Mouse (Mus musculus): ENCODE measurements around the gene Kcnj2.

The Kcnj2 gene

DNA sequence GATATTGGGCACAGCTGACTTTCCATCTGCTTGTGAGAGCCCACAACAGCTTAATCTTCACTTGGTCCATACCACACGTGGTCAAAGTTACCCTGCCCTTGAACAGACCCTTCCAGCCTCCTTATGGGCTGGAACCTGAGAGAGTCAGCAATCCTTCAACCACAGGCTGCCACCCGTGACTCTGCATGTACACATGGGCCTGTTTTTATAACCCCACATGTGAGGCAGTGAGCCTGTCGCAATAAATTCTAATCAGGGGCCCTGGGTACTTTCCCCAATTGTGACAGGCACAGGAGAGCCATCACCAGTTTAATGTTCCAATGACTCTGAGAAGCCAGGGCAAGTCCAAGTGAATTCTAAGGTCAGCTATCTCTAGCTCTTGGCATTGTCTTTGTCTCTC is 22.8 kb downstream of the Kcnj2 start:
- in situ Hi-C loops (cut with MboI; ENCODE audit: low sequenced_read_pairs): no loop called here

GRCm38 (mm10) chr11:111091117-111091516 is 25.2 kb downstream of the Kcnj2 start:
- in situ Hi-C loops (cut with MboI; ENCODE audit: low sequenced_read_pairs): no loop called here

DNA sequence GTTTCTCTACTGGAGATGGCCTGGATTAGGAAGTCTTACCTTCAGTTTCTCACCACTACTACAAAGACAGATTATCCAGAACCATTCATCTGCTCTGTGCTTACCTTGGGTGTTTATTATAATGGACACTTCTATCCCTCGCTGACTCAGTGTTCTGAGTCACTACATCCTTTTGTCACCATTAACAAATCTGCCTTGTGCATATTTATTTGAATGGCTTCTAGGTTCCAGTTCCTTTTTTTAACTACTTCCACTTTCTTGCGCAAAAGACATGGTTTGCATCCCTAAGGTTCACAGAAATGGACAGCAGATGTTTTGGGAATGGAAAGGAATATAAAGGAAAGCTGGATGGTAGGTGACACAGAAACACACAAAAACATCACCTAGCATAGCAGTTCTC is 27.0 kb downstream of the Kcnj2 start:
- in situ Hi-C loops (cut with MboI; ENCODE audit: low sequenced_read_pairs): no loop called here

GRCm38 (mm10) chr11:111096612-111097011 is 30.6 kb downstream of the Kcnj2 start:
- in situ Hi-C loops (cut with MboI; ENCODE audit: low sequenced_read_pairs): no loop called here

- in situ Hi-C loops (cut with MboI; ENCODE audit: low sequenced_read_pairs): no loop called here
Measured at GRCm38 (mm10) chr11:111100131-111100530, 34.2 kb downstream of the Kcnj2 start.

- in situ Hi-C loops (cut with MboI; ENCODE audit: low sequenced_read_pairs): no loop called here
Measured at GRCm38 (mm10) chr11:111100651-111101050, 34.7 kb downstream of the Kcnj2 start.

- in situ Hi-C loops (cut with MboI; ENCODE audit: low sequenced_read_pairs): no loop called here
Measured at GRCm38 (mm10) chr11:111101620-111102176, 35.7 kb downstream of the Kcnj2 start.

DNA sequence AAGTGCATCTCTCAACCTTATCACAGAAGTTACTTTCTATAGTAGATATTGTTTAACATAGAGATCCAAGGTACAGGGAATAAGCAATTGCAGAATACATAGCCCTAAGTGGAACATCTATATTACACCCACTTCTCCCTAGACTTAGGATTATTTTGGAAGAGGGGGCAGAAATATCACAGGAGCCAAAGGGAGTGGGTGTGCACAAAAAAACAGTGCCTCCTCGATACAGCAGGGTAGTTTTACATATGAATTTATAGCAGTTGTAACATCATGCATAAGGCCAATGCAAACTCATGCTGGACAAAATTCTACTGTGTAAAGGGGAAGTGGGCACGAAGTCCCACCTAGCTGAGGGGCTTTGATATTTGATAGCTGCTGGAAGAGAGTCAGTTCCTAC is 38.5 kb downstream of the Kcnj2 start:
- in situ Hi-C loops (cut with MboI; ENCODE audit: low sequenced_read_pairs): no loop called here

DNA sequence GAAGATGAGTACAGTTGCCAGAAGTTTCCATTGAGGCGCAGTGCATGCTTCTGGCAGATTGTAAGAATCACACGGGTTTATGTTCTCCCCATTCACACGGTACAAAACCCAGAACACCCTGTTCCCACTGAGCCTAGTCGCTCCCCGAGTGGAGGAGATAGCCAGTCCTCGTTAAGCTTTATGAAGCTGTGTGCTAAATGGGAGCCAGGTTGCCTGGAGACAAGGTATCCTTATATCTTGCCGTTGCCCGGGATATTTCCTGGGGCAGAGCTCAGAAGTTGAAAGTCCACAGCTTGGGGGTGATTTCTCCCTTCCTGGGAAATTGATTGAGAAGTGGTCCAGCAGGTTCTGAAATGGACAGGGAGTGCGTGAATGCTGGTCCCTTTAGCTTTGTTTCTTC is 42.2 kb downstream of the Kcnj2 start:
- in situ Hi-C loops (cut with MboI; ENCODE audit: low sequenced_read_pairs): no loop called here

DNA sequence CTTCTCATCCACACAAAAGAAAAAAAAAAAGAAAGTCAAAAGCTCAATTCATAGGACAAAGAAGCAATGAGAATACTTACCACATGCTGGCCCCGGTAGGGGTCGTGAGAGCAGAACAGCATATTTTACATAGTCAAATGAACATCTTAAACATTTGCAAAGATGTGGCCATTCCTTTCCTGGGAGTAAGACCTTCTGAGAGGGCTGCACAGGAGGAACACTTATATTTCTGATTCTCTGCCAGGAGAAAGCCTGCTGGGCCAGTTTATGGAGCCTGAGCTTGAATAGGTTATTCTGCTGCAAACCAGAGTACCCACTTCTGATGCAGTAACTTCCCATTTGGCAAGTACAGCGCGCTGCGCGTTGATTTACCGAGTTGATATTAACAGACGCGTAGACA is 55.5 kb downstream of the Kcnj2 start:
- in situ Hi-C loops (cut with MboI; ENCODE audit: low sequenced_read_pairs): no loop called here

DNA sequence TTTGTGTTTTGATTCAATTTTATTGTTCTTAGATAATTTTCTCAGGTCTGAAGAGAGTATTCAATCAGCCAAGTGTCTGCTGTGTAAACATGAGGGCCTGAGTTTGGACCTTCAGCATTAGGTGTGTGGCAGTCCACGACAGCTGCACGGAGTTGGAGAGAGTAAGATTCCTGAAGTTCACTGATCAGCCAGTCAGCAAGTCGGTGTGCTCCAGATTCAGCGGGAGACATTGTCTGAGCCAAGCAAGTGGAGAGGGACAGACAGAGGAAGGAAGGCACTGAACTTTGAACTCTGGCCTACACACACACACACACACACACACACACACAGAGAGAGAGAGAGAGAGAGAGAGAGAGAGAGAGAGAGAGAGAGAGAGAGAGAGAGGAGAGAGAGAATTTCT is 57.4 kb downstream of the Kcnj2 start:
- in situ Hi-C loops (cut with MboI; ENCODE audit: low sequenced_read_pairs): no loop called here

DNA sequence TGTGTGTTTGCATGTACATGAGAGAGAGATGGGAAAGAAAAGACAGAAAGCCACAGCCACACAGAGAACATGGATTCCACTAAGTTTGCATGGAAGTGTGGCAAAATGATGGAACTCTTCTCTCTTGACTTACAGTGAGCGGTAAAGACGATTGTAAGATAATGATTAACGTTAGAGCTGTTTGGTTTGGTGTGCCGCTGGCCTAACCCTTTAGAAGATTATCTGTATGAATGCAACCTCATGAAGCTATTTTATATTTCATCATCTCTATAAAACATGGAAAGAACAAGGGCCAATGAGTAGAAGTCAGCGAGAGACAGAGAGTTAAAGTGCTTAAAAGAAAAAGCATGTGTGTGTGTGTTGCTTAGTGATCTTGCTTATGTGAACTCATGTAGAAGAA is 60.0 kb downstream of the Kcnj2 start:
- in situ Hi-C loops (cut with MboI; ENCODE audit: low sequenced_read_pairs): no loop called here

Data from CH12F3 (cell line).